Mouse (Mus musculus) central nervous system, embryonic 11.5 days (tissue): ENCODE data around the gene Cfd. TPM values are rescaled to one million over a fixed set of nuclear protein-coding genes. Genes with fewer than 3 reads are reported as not detected.

Experiments
- polyA plus RNA-seq: library from polyadenylated mRNA; depleted of rRNA; stranded (reverse); fragments of >200 nt; gene quantifications from 2 replicates; pipeline ENCODE4 v1.2.3, GENCODE M21; 2012; rRNA removed

Cfd gene
- polyA plus RNA-seq = 0.09 and 0.50 TPM in 2 replicates

DNA sequence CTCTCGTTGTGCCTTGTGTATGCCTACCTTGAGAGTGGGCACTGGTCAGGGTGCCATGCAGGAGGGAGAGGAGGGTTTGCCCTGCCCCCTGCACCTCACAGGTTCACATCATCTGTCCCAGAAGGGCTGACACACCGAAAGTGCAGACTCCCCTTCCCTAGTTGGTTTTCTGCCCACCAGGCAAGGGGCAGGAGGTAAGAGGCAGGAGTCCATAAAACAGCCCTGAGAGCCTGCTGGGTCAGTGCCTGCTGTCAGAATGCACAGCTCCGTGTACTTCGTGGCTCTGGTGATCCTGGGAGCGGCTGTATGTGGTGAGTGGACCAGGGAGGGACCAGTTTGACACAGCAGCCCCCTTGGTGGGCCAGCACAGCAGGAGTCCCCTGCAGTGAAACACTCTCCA, at the start of gene Cfd:
TSS of gene Cfd (plus strand) at position 184 of the 400 bp plus-strand sequence.

DNA sequence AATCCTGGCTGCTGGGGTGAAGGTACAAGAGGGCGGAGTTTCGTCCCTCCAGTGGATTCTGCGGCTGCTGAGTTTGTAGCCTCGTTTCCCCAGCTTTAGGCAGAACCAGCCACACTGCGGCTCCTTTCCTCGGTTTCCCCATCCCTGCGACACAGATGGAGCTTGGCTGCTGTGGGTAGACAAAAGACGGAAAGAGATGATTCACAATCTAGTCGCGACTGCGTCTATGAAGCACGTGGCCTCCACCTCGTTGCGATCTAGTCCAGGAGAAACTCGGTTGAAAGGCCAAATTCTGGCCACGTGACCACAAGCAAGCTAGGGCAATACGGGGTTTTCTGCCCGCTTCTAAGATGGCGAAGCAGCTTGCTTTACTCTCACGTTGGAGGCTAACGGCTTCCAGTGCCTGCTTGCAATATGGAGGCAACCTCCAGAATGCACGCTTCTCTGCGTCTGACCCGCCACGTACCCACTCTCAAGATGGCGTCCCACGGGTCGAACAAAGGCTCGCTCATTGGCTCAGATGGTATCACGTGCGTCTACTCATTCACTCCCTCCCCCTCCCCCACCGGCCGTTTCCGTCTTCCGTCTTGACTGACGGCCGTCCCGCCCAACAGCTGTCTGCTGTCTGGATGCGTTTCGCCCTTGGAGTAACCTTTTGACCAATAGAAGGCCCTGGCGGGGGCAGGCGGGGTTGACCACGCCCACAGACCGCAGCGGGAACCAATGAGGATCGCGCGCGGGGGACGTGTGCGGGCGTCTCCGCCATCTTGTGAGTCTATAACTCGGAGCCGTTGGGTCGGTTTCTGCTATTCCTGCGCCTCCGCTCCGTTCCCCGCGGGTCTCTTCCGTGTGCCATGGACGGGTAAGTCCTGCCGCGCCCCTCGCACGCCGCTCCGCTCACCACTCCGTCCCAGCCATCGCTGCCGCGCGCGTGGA, 36.5 kb upstream of the Cfd start, which contains the start of gene Ptbp1:
TSS of gene Ptbp1 (plus strand) at position 568 of the 936 bp plus-strand sequence.

DNA sequence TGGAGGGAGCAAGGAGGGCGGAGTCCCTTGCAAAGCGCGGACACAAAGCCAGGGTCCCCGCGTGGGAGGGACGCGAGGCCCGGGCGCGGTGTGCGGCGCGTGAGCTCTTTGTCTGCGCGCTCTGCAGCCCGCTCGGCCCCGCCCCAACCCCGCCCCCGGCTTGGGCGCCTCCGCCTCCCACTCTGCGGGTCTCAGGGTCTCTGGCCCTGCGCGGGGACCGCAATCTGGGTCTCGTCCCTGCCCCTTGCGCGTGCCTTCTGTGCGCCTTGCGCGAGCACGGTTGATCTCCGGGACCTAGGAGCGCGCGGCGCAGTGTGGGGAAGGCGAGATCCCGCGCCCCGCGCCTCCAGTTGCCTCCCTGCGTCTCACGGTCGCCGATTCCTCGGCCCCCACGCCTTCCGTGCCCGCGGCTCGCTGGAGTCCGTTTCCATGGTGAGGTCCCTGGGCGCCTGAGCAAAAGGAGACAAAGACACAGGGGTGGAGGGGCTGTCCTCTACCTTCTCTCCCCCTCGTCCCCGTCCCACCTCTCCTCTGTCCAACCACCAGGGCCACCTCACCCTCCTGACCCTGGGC, 16.3 kb upstream of the Cfd start, which contains the start of the genes Prtn3 and Plppr3:
TSS of gene Prtn3 (plus strand) at position 187 of the 573 bp plus-strand sequence.
TSS of gene Plppr3 (minus strand) at position 345 of the 573 bp plus-strand sequence.

DNA sequence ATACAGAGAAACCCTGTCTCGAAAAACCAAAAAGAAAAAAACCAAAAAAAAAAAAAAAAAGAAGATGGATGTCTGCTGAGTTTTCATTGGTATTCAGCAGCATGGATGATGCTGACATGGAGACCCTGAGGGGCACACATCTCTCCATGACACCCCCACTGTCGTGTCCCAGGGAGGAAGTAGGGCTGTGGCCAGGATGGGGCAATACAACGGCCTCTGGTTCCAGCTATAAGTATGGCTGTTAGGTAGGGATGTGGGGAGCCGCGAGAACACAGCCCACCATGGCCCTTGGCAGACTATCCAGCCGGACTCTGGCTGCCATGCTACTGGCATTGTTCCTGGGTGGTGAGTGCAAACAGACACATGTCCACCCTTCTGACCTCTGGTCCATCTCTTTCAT, 4.6 kb upstream of the Cfd start, which contains the start of gene Elane:
TSS of gene Elane (plus strand) at position 194 of the 400 bp plus-strand sequence.

DNA sequence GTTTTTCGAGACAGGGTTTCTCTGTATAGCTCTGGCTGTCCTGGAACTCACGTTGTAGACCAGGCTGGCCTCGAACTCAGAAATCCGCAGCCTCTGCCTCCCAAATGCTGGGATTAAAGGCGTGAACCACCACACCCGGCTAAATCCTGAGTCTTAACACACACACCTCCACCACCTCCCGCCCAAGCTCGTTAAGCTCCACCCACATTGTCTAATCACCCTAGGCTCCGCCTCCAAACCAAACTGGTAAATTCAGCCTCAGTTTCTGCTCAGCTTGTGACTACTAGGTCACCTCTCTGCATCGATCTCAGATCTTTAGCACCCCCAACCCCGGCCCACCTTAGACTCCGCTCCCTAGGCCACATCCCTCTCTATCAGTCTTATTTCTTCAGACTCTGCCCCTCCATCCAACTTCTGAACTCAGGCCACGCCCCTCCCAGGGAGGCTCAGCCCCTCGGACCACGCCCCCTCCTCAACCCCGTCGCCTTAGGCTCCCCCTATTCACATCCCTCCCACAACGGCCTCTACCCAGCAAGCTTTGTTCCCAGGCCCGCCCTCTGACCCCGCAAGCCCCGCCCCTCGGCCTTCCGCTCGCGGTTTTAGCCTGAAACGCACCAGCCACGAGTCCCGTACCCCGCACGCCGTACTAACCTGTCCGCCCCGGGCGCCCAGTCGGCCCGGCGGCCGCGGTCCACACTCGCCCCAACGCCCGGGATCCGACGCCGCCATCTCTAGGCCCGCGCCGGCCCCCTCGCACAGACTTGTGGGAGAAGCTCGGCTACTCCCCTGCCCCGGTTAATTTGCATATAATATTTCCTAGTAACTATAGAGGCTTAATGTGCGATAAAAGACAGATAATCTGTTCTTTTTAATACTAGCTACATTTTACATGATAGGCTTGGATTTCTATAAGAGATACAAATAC, 17.8 kb downstream of the Cfd start, which contains the start of gene Med16:
TSS of gene Med16 (minus strand) at position 757 of the 925 bp plus-strand sequence.

DNA sequence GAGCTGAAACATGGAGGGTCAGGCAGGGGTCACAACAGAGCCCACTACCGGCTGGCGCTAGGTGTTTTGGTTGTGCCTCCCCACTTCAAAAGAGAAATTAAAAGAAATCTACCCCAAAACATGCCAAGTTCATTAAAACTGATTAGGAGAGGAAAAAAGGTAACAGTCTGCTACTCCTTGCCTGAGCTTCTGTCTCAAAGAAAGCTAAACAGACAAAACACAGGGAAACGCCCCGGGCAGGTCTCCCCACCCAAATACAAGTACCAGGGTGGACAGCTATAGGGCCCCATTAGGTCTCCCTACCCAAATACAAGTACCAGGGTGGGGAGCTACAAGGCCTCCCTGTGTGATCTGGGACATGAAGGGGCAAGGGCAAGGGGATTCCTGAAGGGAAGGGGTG, 19.9 kb downstream of the Cfd start, which contains the start of gene Gm26602:
TSS of gene Gm26602 (plus strand) at position 301 of the 400 bp plus-strand sequence.

DNA sequence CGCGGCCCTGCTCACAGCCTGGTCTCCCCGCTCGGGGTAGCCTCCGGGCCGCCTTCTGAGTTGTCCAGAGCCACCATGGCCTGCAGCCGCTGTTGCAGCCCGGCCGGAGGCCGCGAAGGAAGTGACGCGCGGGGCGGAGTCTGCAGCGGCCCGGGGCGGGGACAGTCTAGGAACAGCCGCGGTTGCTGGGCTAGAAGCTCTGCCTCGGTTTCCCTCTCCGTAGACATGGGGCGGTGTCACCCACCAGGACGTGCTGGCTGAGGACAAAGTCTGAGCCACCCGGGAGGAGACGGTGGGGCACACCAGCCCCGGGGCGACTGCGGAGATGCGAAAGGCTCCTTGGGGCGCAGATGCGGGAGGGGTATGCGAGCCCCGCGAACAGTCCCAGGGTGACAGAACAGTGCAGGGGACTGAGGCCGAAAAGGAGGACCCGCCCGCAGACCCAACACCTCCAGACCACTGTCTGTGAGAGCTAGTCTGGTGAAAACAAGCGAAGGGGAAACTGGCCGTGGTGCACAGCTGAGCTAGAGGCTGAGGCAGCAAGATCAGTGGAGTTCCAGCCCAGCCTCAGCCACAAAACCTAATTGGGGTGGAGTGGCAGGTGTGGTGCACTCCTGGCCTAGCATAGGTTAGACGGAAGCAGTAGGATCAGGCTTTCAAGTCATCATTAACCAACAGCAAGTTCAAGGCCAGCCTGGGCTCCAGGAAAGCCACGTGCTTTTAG, 26.3 kb downstream of the Cfd start, which contains the start of gene Kiss1r:
TSS of gene Kiss1r (plus strand) at position 164 of the 724 bp plus-strand sequence.

DNA sequence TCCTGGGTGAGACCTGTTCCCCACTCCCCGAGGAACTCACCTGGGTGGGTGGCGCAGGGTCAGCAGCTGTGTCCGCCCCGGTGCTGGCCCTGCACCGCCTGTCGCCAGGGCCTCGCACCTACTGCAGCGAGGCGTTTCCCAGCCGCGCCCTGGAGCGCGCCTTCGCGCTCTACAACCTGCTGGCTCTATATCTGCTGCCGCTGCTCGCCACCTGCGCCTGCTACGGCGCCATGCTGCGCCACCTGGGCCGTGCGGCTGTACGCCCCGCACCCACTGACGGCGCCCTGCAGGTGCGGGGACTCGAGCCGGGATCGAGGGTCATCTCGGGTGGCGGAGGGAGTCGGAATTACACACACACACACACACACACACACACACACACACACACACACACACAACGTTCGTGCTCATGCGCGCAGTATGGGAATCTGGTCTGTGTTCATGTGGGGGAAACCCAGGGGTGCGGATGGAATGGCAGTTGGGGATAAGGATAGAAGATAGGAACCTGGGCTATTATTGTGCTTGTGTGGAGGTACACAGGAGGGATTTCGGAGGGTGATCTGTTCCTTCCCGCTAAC, 30.4 kb downstream of the Cfd start, which contains the start of gene R3hdm4:
TSS of gene R3hdm4 (minus strand) at position 251 of the 578 bp plus-strand sequence.

DNA sequence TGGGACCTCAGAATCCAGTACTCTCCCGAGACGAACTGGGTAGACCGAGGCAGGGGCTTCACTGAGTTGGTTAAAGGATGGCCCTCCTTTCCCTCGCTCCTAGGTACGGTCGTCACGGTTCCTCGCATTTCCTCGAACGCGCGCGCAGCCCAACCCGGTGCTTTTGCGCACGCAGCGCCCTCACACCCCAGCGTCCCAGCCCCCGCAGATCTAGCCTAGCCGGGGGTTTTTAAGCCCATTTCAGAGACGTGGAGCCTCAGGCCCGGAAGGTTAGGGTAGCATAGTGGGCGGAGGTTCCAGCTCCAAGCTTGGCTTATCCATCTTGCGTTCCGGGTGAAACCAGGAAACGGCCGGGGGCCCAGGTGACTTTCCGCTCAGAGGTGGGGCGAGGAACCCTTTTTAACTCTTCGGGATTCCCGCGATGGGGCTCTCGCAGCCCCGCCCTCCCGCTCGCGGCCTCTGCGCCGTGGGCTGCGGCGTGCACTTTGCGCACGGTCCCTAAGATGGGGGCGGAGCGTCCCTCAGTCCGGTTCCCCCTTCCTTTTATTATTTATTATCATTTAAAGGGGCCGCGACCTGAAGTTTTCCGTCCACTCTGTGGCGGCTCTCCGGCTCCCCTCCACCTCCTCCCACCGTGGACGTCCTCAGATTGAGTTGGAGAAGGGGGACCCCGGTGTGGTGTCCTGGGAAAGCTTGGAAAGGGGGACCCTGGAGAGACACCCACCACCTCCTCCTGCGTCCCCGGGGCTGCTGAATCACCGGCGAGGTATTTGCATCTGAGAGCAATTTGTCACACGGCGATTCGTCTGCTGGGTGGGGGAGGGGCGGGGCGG, 36.1 kb downstream of the Cfd start, which contains the start of gene Arid3a:
TSS of gene Arid3a (plus strand) at position 553 of the 833 bp plus-strand sequence.

Other genes with a start within 250 kb of the Cfd start
- gene Odf3l2, start 245.1 kb upstream of the Cfd start, polyA plus RNA-seq = not detected in 2 replicates
- 0.50 and 2.5 TPM in 2 replicates for gene Madcam1, start 226.3 kb upstream of the Cfd start, polyA plus RNA-seq
- gene Tpgs1, start 221.5 kb upstream of the Cfd start, polyA plus RNA-seq = 47.9 and 61.7 TPM in 2 replicates
- gene Cdc34, start 208.7 kb upstream of the Cfd start, polyA plus RNA-seq = 177 and 195 TPM in 2 replicates
- gene Gzmm, start 201.8 kb upstream of the Cfd start, polyA plus RNA-seq = 0.81 and 1.5 TPM in 2 replicates
- 332 and 473 TPM in 2 replicates for gene Bsg, start 186.4 kb upstream of the Cfd start, polyA plus RNA-seq
- gene Hcn2, start 174.2 kb upstream of the Cfd start, polyA plus RNA-seq = 1.0 and 1.2 TPM in 2 replicates
- gene Polrmt, start 144.3 kb upstream of the Cfd start, polyA plus RNA-seq = 51.6 and 58.3 TPM in 2 replicates
- 0.08 and 0.26 TPM in 2 replicates for gene Fgf22, start 135.8 kb upstream of the Cfd start, polyA plus RNA-seq
- gene Rnf126, start 123.9 kb upstream of the Cfd start, polyA plus RNA-seq = 122 and 132 TPM in 2 replicates
- gene Fstl3, start 113.6 kb upstream of the Cfd start, polyA plus RNA-seq = 1.00 and 2.3 TPM in 2 replicates
- 0.08 and 0.16 TPM in 2 replicates for gene Prss57, start 99.9 kb upstream of the Cfd start, polyA plus RNA-seq
- gene Palm, start 97.3 kb upstream of the Cfd start, polyA plus RNA-seq = 98.3 and 130 TPM in 2 replicates
- 0.64 and 0.96 TPM in 2 replicates for gene Misp, start 69.9 kb upstream of the Cfd start, polyA plus RNA-seq
- gene Ptbp1, start 36.4 kb upstream of the Cfd start, polyA plus RNA-seq = 162 and 407 TPM in 2 replicates
- gene Prtn3, start 16.4 kb upstream of the Cfd start, polyA plus RNA-seq = 15.3 and 15.8 TPM in 2 replicates
- 256 and 339 TPM in 2 replicates for gene Plppr3, start 16.2 kb upstream of the Cfd start, polyA plus RNA-seq
- 0.43 and 0.54 TPM in 2 replicates for gene Elane, start 4.6 kb upstream of the Cfd start, polyA plus RNA-seq
- gene Med16, start 18.1 kb downstream of the Cfd start, polyA plus RNA-seq = 47.8 and 59.6 TPM in 2 replicates
- not detected in 2 replicates for gene Gm26602, start 20.0 kb downstream of the Cfd start, polyA plus RNA-seq
- 1.2 and 1.3 TPM in 2 replicates for gene Kiss1r, start 26.1 kb downstream of the Cfd start, polyA plus RNA-seq
- 110 and 123 TPM in 2 replicates for gene R3hdm4, start 30.4 kb downstream of the Cfd start, polyA plus RNA-seq
- 11.1 and 12.1 TPM in 2 replicates for gene Arid3a, start 36.2 kb downstream of the Cfd start, polyA plus RNA-seq
- 40.0 and 55.7 TPM in 2 replicates for gene Wdr18, start 69.3 kb downstream of the Cfd start, polyA plus RNA-seq
- gene Grin3b, start 79.9 kb downstream of the Cfd start, polyA plus RNA-seq = 0.28 and 0.39 TPM in 2 replicates
- gene Tmem259, start 93.5 kb downstream of the Cfd start, polyA plus RNA-seq = 120 and 158 TPM in 2 replicates
- gene Cnn2, start 97.7 kb downstream of the Cfd start, polyA plus RNA-seq = 66.5 and 128 TPM in 2 replicates
- 7.7 and 7.9 TPM in 2 replicates for gene Abca7, start 105.6 kb downstream of the Cfd start, polyA plus RNA-seq
- 12.5 and 14.7 TPM in 2 replicates for gene Arhgap45, start 125.8 kb downstream of the Cfd start, polyA plus RNA-seq
- gene Polr2e, start 148.9 kb downstream of the Cfd start, polyA plus RNA-seq = 194 and 280 TPM in 2 replicates
- gene Gpx4, start 156.3 kb downstream of the Cfd start, polyA plus RNA-seq = 416 and 440 TPM in 2 replicates
- 16.6 and 19.3 TPM in 2 replicates for gene Sbno2, start 214.7 kb downstream of the Cfd start, polyA plus RNA-seq
- 119 and 142 TPM in 2 replicates for gene Stk11, start 224.9 kb downstream of the Cfd start, polyA plus RNA-seq
- 329 and 334 TPM in 2 replicates for gene Atp5d, start 247.8 kb downstream of the Cfd start, polyA plus RNA-seq
- gene Cbarp, start 250.0 kb downstream of the Cfd start, polyA plus RNA-seq = 33.8 and 39.4 TPM in 2 replicates